Mouse (Mus musculus) lung, postnatal 0 days (tissue): Measurements from ENCODE around the gene Pdzk1ip1. TPM values are rescaled to one million over a fixed set of nuclear protein-coding genes. Genes with fewer than 3 reads are reported as not detected.
A peak's percentile ranks its signal among the peaks of the same experiment; 100 is the strongest.

Source experiments
- ATAC-seq: fragments of 200-750 bp; cut with Nextera tagmentation; 2 replicates; pipeline ENCODE4 v1.8.0; 2017; ENCODE audit warnings: moderate library complexity
- DNase-seq: peaks from one replicate; pipeline ENCODE4 v3.0.0-alpha.2; 2016; ENCODE audit warnings: low spot score
- H3K27ac ChIP-seq: fragments of 300-500 bp; sonication (generic); 2 replicates; pipeline ENCODE4 v1.5.1; 2014; ENCODE audit warnings: antibody characterized with exemption, mild to moderate bottlenecking, low read length, mixed read lengths
- H3K27me3 ChIP-seq: fragments of 300-500 bp; sonication (generic); replicated peaks from 2 replicates; pipeline ENCODE4 v1.6.1; 2014; ENCODE audit warnings: low read length, mixed read lengths; ENCODE audit not compliant: insufficient read depth
- H3K36me3 ChIP-seq: fragments of 300-500 bp; sonication (generic); 2 replicates; pipeline ENCODE4 v1.6.1; 2014; ENCODE audit warnings: low read length, mixed read lengths; ENCODE audit not compliant: insufficient read depth
- H3K4me1 ChIP-seq: fragments of 300-500 bp; sonication (generic); 2 replicates; pipeline ENCODE4 v1.6.1; 2014; ENCODE audit warnings: antibody characterized with exemption, low read depth, low read length, mixed read lengths; ENCODE audit not compliant: insufficient read depth
- H3K4me2 ChIP-seq: fragments of 300-500 bp; sonication (generic); replicated peaks from 2 replicates; pipeline ENCODE4 v1.6.1; 2014; ENCODE audit warnings: low read depth, mild to moderate bottlenecking, low read length, moderate library complexity, mixed read lengths
- H3K4me3 ChIP-seq: fragments of 300-500 bp; sonication (generic); 2 replicates; pipeline ENCODE4 v1.5.1; 2014; ENCODE audit warnings: low read depth, low read length
- H3K9ac ChIP-seq: fragments of 300-500 bp; sonication (generic); replicated peaks from 2 replicates; pipeline ENCODE4 v1.6.1; 2014; ENCODE audit warnings: low read depth, mild to moderate bottlenecking
- H3K9me3 ChIP-seq: fragments of 300-500 bp; sonication (generic); 2 replicates; pipeline ENCODE4 v1.6.1; 2016; ENCODE audit warnings: low read length, mixed read lengths
- CTCF ChIP-seq: IDR thresholded peaks from 2 replicates; pipeline ENCODE4 v1.5.1; 2016; ENCODE audit warnings: antibody characterized with exemption, mild to moderate bottlenecking
- EP300 ChIP-seq: IDR thresholded peaks from 2 replicates; pipeline ENCODE4 v1.6.1; 2016; ENCODE audit warnings: antibody characterized with exemption, mild to moderate bottlenecking, control low read depth
- WGBS: fragments of 180-500 bp; shearing (Covaris S2); extraction: QIAGEN DNeasy Blood & Tissue Kit; methylation state at CpG from one replicate; pipeline ENCODE4 v1.1.7; 2014; 5-methylcytosine and 5-hydroxymethylcytosine counted together
- polyA plus RNA-seq: library from polyadenylated mRNA; unstranded; fragments of >200 nt; fragmentation: Nextera tagmentation; extraction: Ambion mirVana; gene quantifications from 2 replicates; pipeline ENCODE4 v1.2.1, GENCODE M21; 2015

Pdzk1ip1 gene
- polyA plus RNA-seq, 1 experiment from 2014 or later: 99.9 TPM

- TF ChIP-seq CTCF (no peak), EP300 (no peak)
- H3K4me1 ChIP-seq: peaks cover 6% of the 10 kb centered on the region; the same call in 1 of the 2 replicates
- H3K4me2 ChIP-seq: peak overlapping the region; percentile 77
- H3K27me3 ChIP-seq: peaks cover 33% of the 10 kb centered on the region
- DNase-seq (no peak), ATAC-seq (no peak)
- H3K9ac ChIP-seq: no peak overlapping the region; the same call in 1 of the 2 replicates
- H3K36me3 ChIP-seq: no peaks in the 10 kb centered on the region
- H3K27ac ChIP-seq: peak overlapping the region; percentile 89
- peak overlapping the region; percentile 58 for H3K4me3 ChIP-seq
- H3K9me3 ChIP-seq: no peaks in the 10 kb centered on the region
- 4% methylated on average over 23 of the region's 23 CpGs for WGBS
Observed at GRCm38 (mm10) chr4:115058871-115059590, 29.5 kb upstream of the Pdzk1ip1 start.

- Histone ChIP-seq H3K36me3 (no peaks in the 10 kb centered on the region), H3K4me1 (peaks cover 6% of the 10 kb centered on the region; the same call in 1 of the 2 replicates), H3K4me2 (peak overlapping the region; percentile 77), H3K9me3 (no peaks in the 10 kb centered on the region), H3K27ac (peak overlapping the region; percentile 89; the same call in 1 of the 2 replicates), H3K27me3 (peaks cover 33% of the 10 kb centered on the region), H3K4me3 (peak overlapping the region; percentile 58), H3K9ac (no peak overlapping the region)
- TF ChIP-seq EP300: no peak
- no peak for TF ChIP-seq CTCF
- 10% methylated on average over 12 of the region's 12 CpGs for WGBS
- DNase-seq: peak; percentile 47
- 0 out of 2 replicates have a peak, but pooled peaks have one; percentile 3 for ATAC-seq
Observed at GRCm38 (mm10) chr4:115059871-115060270, 28.6 kb upstream of the Pdzk1ip1 start.

- ATAC-seq (no peak), DNase-seq (no peak)
- Histone ChIP-seq H3K4me2 (peak overlapping the region; percentile 77), H3K36me3 (no peaks in the 10 kb centered on the region), H3K27ac (no peak overlapping the region), H3K9me3 (no peaks in the 10 kb centered on the region), H3K4me3 (no peak overlapping the region), H3K9ac (no peak overlapping the region), H3K27me3 (peaks cover 36% of the 10 kb centered on the region), H3K4me1 (peaks cover 6% of the 10 kb centered on the region; the same call in 1 of the 2 replicates)
- WGBS: 20% methylated on average over 3 of the region's 3 CpGs
- no peak for TF ChIP-seq EP300
Observed at GRCm38 (mm10) chr4:115060753-115061152, 27.8 kb upstream of the Pdzk1ip1 start.

GRCm38 (mm10) chr4:115062540-115062874, 26.0 kb upstream of the Pdzk1ip1 start:
- Histone ChIP-seq H3K9ac (no peak overlapping the region), H3K27me3 (peaks cover 27% of the 10 kb centered on the region), H3K27ac (0 out of 2 replicates have a peak overlapping the region, but pooled peaks have one; percentile 6), H3K4me2 (peak overlapping the region; percentile 91), H3K4me3 (peak overlapping the region; percentile 50), H3K9me3 (no peaks in the 10 kb centered on the region), H3K4me1 (peaks cover 6% of the 10 kb centered on the region; the same call in 1 of the 2 replicates), H3K36me3 (no peaks in the 10 kb centered on the region)
- ATAC-seq: no peak; the same call in 1 of the 2 replicates
- 2% methylated on average over 9 of the region's 9 CpGs for WGBS
- DNase-seq: no peak
- TF ChIP-seq EP300 (no peak), CTCF (no peak)

GRCm38 (mm10) chr4:115062875-115063517, 25.5 kb upstream of the Pdzk1ip1 start:
- peak overlapping the region; percentile 50 for H3K4me3 ChIP-seq
- TF ChIP-seq EP300 (no peak), CTCF (no peak)
- H3K9me3 ChIP-seq: no peaks in the 10 kb centered on the region
- H3K27ac ChIP-seq: 0 out of 2 replicates have a peak overlapping the region, but pooled peaks have one; percentile 6
- peaks cover 27% of the 10 kb centered on the region for H3K27me3 ChIP-seq
- 2% methylated on average over 41 of the region's 58 CpGs for WGBS
- ATAC-seq (peak; percentile 69), DNase-seq (peak; percentile 33)
- no peaks in the 10 kb centered on the region for H3K36me3 ChIP-seq
- H3K4me2 ChIP-seq: peak overlapping the region; percentile 91
- H3K4me1 ChIP-seq: peaks cover 6% of the 10 kb centered on the region; the same call in 1 of the 2 replicates
- H3K9ac ChIP-seq: 0 out of 2 replicates have a peak overlapping the region, but pooled peaks have one; percentile 20

GRCm38 (mm10) chr4:115063518-115064239, 24.8 kb upstream of the Pdzk1ip1 start:
- Histone ChIP-seq H3K27ac (no peak overlapping the region), H3K9ac (0 out of 2 replicates have a peak overlapping the region, but pooled peaks have one; percentile 20), H3K4me2 (peak overlapping the region; percentile 91), H3K4me3 (peak overlapping the region; percentile 50), H3K36me3 (no peaks in the 10 kb centered on the region), H3K9me3 (no peaks in the 10 kb centered on the region), H3K27me3 (peaks cover 27% of the 10 kb centered on the region), H3K4me1 (peaks cover 6% of the 10 kb centered on the region; the same call in 1 of the 2 replicates)
- no peak for DNase-seq
- WGBS: 5% methylated on average over 25 of the region's 31 CpGs
- ATAC-seq: no peak
- TF ChIP-seq CTCF (no peak), EP300 (no peak)
